Mouse (Mus musculus): ENCODE measurements at regions not wholly inside any gene's neighbourhood (a gene's known extent, or its start where the extent isn't known, plus 50 kb on each side); places are given as distances from the start of the nearest gene placed in this dataset.

GRCm38 (mm10) chr13:90584766-90585165 lies 320.4 kb downstream of the Atp6ap1l start:
- Histone ChIP-seq H3K9ac (ENCODE audit: insufficient read depth, low read depth, low read length, poor library complexity, severe bottlenecking) (no peak overlapping the region), H3K9me3 (ENCODE audit: control insufficient read depth, insufficient read depth, low read depth, low read length) (no peaks in the 10 kb centered on the region), H3K36me3 (ENCODE audit: control insufficient read depth, insufficient read depth, low read length, poor library complexity, severe bottlenecking) (no peaks in the 10 kb centered on the region), H3K27ac (ENCODE audit: insufficient read depth, low read depth, low read length, poor library complexity, severe bottlenecking) (no peak overlapping the region), H3K4me1 (ENCODE audit: control insufficient read depth in 2 of 2, insufficient read depth in 2 of 2, low read length in 2 of 2, poor library complexity in 1 of 2) (no peaks in the 10 kb centered on the region), H3K4me3 (ENCODE audit: insufficient read depth in 1 of 2, low read depth in 1 of 2, low read length in 2 of 2, poor library complexity in 1 of 2, severe bottlenecking in 1 of 2) (no peak overlapping the region)
- no peak for DNase-seq (ENCODE audit: low read depth, low spot score)
- in situ Hi-C loops (cut with MboI; ENCODE audit: low sequenced_read_pairs in 2 of 2, unreplicated experiment in 2 of 2), result no loop called here
- TF ChIP-seq CHD2 (IDR thresholded peaks at IDR 0.05; ENCODE audit: low read depth, low read length) (no peak), HCFC1 (IDR thresholded peaks at IDR 0.05; ENCODE audit: borderline replicate concordance, insufficient read depth, low read length) (no peak), ZC3H11A (IDR thresholded peaks at IDR 0.05; ENCODE audit: borderline replicate concordance, low read depth, low read length) (no peak), ZNF384 (IDR thresholded peaks at IDR 0.05; ENCODE audit: low read depth, low read length) (no peak), MAFK (IDR thresholded peaks at IDR 0.05; ENCODE audit: insufficient read depth, low read depth, low read length) (no peak)

GRCm38 (mm10) chr13:90575371-90575770 lies 329.8 kb downstream of the Atp6ap1l start:
- H3K27ac ChIP-seq (ENCODE audit: insufficient read depth, low read depth, low read length, poor library complexity, severe bottlenecking), result no peak overlapping the region
- TF ChIP-seq ZNF384 (IDR thresholded peaks at IDR 0.05; ENCODE audit: low read depth, low read length), result no peak
- TF ChIP-seq HCFC1 (IDR thresholded peaks at IDR 0.05; ENCODE audit: borderline replicate concordance, insufficient read depth, low read length), result no peak
- no peak for TF ChIP-seq ZC3H11A (IDR thresholded peaks at IDR 0.05; ENCODE audit: borderline replicate concordance, low read depth, low read length)
- TF ChIP-seq CHD2 (IDR thresholded peaks at IDR 0.05; ENCODE audit: low read depth, low read length), result no peak
- no peak for TF ChIP-seq MAFK (IDR thresholded peaks at IDR 0.05; ENCODE audit: insufficient read depth, low read depth, low read length)
- no peak for DNase-seq (ENCODE audit: low read depth, low spot score)
- H3K4me1 ChIP-seq (ENCODE audit: control insufficient read depth in 2 of 2, insufficient read depth in 2 of 2, low read length in 2 of 2, poor library complexity in 1 of 2), result no peaks in the 10 kb centered on the region
- in situ Hi-C loops (cut with MboI; ENCODE audit: low sequenced_read_pairs in 2 of 2, unreplicated experiment in 2 of 2), result no loop called here
- H3K9me3 ChIP-seq (ENCODE audit: control insufficient read depth, insufficient read depth, low read depth, low read length), result no peaks in the 10 kb centered on the region
- no peaks in the 10 kb centered on the region for H3K36me3 ChIP-seq (ENCODE audit: control insufficient read depth, insufficient read depth, low read length, poor library complexity, severe bottlenecking)
- no peak overlapping the region for H3K9ac ChIP-seq (ENCODE audit: insufficient read depth, low read depth, low read length, poor library complexity, severe bottlenecking)
- no peak overlapping the region for H3K4me3 ChIP-seq (ENCODE audit: insufficient read depth in 1 of 2, low read depth in 1 of 2, low read length in 2 of 2, poor library complexity in 1 of 2, severe bottlenecking in 1 of 2)

DNA sequence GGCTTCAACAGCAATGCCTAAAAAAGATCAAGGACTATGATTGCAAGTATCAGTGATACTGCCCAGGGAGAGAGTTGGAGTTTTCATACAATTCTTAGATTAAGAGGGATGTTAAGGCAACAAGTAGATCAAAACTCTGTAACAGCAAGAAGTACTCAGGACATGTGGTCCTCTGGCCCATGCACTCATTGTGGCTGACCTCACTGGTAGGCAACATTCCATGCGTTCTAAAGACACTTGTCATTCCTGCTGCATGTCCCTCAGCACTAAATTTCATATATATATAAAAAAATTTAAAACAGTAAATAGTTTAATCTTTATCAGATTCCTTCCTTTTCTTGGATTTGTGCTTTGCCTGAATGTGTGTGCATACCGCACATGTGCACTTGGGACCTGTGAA lies 332.6 kb downstream of the Atp6ap1l start:
- Histone ChIP-seq H3K27ac (ENCODE audit: insufficient read depth, low read depth, low read length, poor library complexity, severe bottlenecking) (no peak overlapping the region), H3K9me3 (ENCODE audit: control insufficient read depth, insufficient read depth, low read depth, low read length) (no peaks in the 10 kb centered on the region), H3K4me3 (ENCODE audit: insufficient read depth in 1 of 2, low read depth in 1 of 2, low read length in 2 of 2, poor library complexity in 1 of 2, severe bottlenecking in 1 of 2) (no peak overlapping the region), H3K4me1 (ENCODE audit: control insufficient read depth in 2 of 2, insufficient read depth in 2 of 2, low read length in 2 of 2, poor library complexity in 1 of 2) (no peaks in the 10 kb centered on the region), H3K9ac (ENCODE audit: insufficient read depth, low read depth, low read length, poor library complexity, severe bottlenecking) (no peak overlapping the region), H3K36me3 (ENCODE audit: control insufficient read depth, insufficient read depth, low read length, poor library complexity, severe bottlenecking) (no peaks in the 10 kb centered on the region)
- DNase-seq (ENCODE audit: low read depth, low spot score), result no peak
- TF ChIP-seq MAFK (IDR thresholded peaks at IDR 0.05; ENCODE audit: insufficient read depth, low read depth, low read length) (no peak), ZC3H11A (IDR thresholded peaks at IDR 0.05; ENCODE audit: borderline replicate concordance, low read depth, low read length) (no peak)
- in situ Hi-C loops (cut with MboI; ENCODE audit: low sequenced_read_pairs in 2 of 2, unreplicated experiment in 2 of 2), result no loop called here

GRCm38 (mm10) chr13:90563183-90563840 lies 341.8 kb downstream of the Atp6ap1l start:
- in situ Hi-C loops (cut with MboI; ENCODE audit: low sequenced_read_pairs in 2 of 2, unreplicated experiment in 2 of 2), result no loop called here
- TF ChIP-seq CHD2 (IDR thresholded peaks at IDR 0.05; ENCODE audit: low read depth, low read length) (no peak), HCFC1 (IDR thresholded peaks at IDR 0.05; ENCODE audit: borderline replicate concordance, insufficient read depth, low read length) (no peak), ZNF384 (IDR thresholded peaks at IDR 0.05; ENCODE audit: low read depth, low read length) (no peak), ZC3H11A (IDR thresholded peaks at IDR 0.05; ENCODE audit: borderline replicate concordance, low read depth, low read length) (no peak), MAFK (IDR thresholded peaks at IDR 0.05; ENCODE audit: insufficient read depth, low read depth, low read length) (no peak)
- H3K9ac ChIP-seq (ENCODE audit: insufficient read depth, low read depth, low read length, poor library complexity, severe bottlenecking), result no peak overlapping the region

DNA sequence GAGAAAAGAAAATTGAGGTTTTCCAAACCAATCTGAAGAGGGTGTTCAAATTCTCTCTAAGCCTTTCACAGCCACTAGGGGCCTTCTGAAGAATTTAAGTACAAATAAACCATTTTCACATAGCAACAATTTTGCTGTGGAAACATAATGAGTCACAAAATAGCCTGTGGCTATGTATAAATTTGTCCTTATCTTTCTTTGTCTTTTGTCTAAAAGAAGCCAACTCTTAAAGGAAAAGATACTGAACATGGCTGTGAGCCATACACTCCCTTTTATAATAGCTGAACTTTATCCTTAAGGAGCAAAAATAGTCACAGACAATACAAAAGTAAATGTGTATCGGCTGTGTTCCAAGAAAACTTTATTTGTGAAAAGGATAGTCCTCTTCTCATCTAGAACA lies 345.1 kb downstream of the Atp6ap1l start:
- Histone ChIP-seq H3K4me1 (ENCODE audit: control insufficient read depth in 2 of 2, insufficient read depth in 2 of 2, low read length in 2 of 2, poor library complexity in 1 of 2) (no peaks in the 10 kb centered on the region), H3K36me3 (ENCODE audit: control insufficient read depth, insufficient read depth, low read length, poor library complexity, severe bottlenecking) (no peaks in the 10 kb centered on the region), H3K27ac (ENCODE audit: insufficient read depth, low read depth, low read length, poor library complexity, severe bottlenecking) (no peak overlapping the region), H3K9me3 (ENCODE audit: control insufficient read depth, insufficient read depth, low read depth, low read length) (no peaks in the 10 kb centered on the region), H3K4me3 (ENCODE audit: insufficient read depth in 1 of 2, low read depth in 1 of 2, low read length in 2 of 2, poor library complexity in 1 of 2, severe bottlenecking in 1 of 2) (no peak overlapping the region), H3K9ac (ENCODE audit: insufficient read depth, low read depth, low read length, poor library complexity, severe bottlenecking) (no peak overlapping the region)
- TF ChIP-seq ZNF384 (IDR thresholded peaks at IDR 0.05; ENCODE audit: low read depth, low read length), result no peak
- no peak for TF ChIP-seq MAFK (IDR thresholded peaks at IDR 0.05; ENCODE audit: insufficient read depth, low read depth, low read length)
- TF ChIP-seq CHD2 (IDR thresholded peaks at IDR 0.05; ENCODE audit: low read depth, low read length), result no peak
- TF ChIP-seq HCFC1 (IDR thresholded peaks at IDR 0.05; ENCODE audit: borderline replicate concordance, insufficient read depth, low read length), result no peak
- TF ChIP-seq ZC3H11A (IDR thresholded peaks at IDR 0.05; ENCODE audit: borderline replicate concordance, low read depth, low read length), result no peak
- no peak for DNase-seq (ENCODE audit: low read depth, low spot score)
- in situ Hi-C loops (cut with MboI; ENCODE audit: low sequenced_read_pairs in 2 of 2, unreplicated experiment in 2 of 2), result no loop called here

More at GRCm38 (mm10) chr13:90563183-90563840, 341.8 kb downstream of the Atp6ap1l start:
- no peaks in the 10 kb centered on the region for H3K4me1 ChIP-seq (ENCODE audit: control insufficient read depth in 2 of 2, insufficient read depth in 2 of 2, low read length in 2 of 2, poor library complexity in 1 of 2)
- no peak for DNase-seq (ENCODE audit: low read depth, low spot score)
- H3K36me3 ChIP-seq (ENCODE audit: control insufficient read depth, insufficient read depth, low read length, poor library complexity, severe bottlenecking), result no peaks in the 10 kb centered on the region
- H3K27ac ChIP-seq (ENCODE audit: insufficient read depth, low read depth, low read length, poor library complexity, severe bottlenecking), result no peak overlapping the region
- no peak overlapping the region for H3K4me3 ChIP-seq (ENCODE audit: insufficient read depth in 1 of 2, low read depth in 1 of 2, low read length in 2 of 2, poor library complexity in 1 of 2, severe bottlenecking in 1 of 2)
- no peaks in the 10 kb centered on the region for H3K9me3 ChIP-seq (ENCODE audit: control insufficient read depth, insufficient read depth, low read depth, low read length)

Measured in ES-E14 (cell line).